Mouse (Mus musculus) thymus, adult 2 months (tissue): ENCODE results near the gene Cyp2b10.

Source experiments
- CTCF ChIP-seq: fragments of 200-500 bp; IDR thresholded peaks from 2 replicates; pipeline ENCODE4 v1.5.1; 2012; ENCODE audit warnings: mild to moderate bottlenecking, control low read depth, low read length, moderate library complexity, borderline replicate concordance; ENCODE audit not compliant: control insufficient read depth, poor library complexity, insufficient read depth; ENCODE audit errors: extremely low read depth
- POLR2A ChIP-seq: fragments of 200-500 bp; IDR thresholded peaks from 2 replicates; pipeline ENCODE4 v1.6.1; 2012; ENCODE audit warnings: mild to moderate bottlenecking, low read length, control low read depth, moderate library complexity; ENCODE audit not compliant: control insufficient read depth, poor library complexity, insufficient read depth; ENCODE audit errors: extremely low read depth

DNA sequence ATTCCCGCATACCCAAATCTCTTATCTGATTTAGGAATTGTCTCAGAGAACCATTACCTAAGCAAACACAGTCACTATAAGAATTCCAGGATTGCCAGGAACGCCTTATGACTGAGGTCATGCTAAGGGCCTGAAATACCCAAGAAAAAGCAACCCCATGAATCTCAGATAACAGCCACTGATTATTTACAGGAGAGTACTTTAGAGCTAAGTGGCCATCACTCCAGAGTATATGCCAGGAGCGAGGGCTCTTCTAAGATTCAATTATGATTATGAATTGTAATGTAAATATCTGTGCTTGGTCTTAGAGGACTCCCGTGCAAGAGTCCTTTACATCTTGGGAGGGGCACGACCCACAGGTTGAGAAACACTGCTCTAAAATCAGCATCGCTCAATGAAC is 10.0 kb downstream of the Cyp2b10 start:
- TF ChIP-seq CTCF: no peak
- TF ChIP-seq POLR2A: no peak
